Mouse (Mus musculus) urinary bladder, postnatal 25 days (tissue): Measurements from ENCODE around the gene Rps19.
"Not testable (repeated sequence)": the region's sequence is repeated elsewhere in the genome, so short reads cannot be mapped to it uniquely, and the experiment has no call there.

ENCODE experiments used
- DNase-seq: peaks from one replicate; pipeline ENCODE4 v3.0.0; 2022; ENCODE audit warnings: low spot score

Rps19 gene

GRCm38 (mm10) chr7:24883896-24884692, at the start of gene Rps19:
Gene Rps19 (plus strand): TSS chr7:24884371.
- peak; percentile 98 for DNase-seq

GRCm38 (mm10) chr7:24838732-24839409, 45.3 kb upstream of the Rps19 start:
- DNase-seq = not testable (repeated sequence)

- DNase-seq = no peak
These were observed 44.8 kb upstream of the Rps19 start for GRCm38 (mm10) chr7:24839410-24839808.

- no peak for DNase-seq
These were observed 43.8 kb upstream of the Rps19 start for GRCm38 (mm10) chr7:24840331-24840730.

GRCm38 (mm10) chr7:24841009-24841408, 43.2 kb upstream of the Rps19 start:
- DNase-seq = no peak

- no peak for DNase-seq
These were observed 40.0 kb upstream of the Rps19 start for GRCm38 (mm10) chr7:24844144-24844543.

DNA sequence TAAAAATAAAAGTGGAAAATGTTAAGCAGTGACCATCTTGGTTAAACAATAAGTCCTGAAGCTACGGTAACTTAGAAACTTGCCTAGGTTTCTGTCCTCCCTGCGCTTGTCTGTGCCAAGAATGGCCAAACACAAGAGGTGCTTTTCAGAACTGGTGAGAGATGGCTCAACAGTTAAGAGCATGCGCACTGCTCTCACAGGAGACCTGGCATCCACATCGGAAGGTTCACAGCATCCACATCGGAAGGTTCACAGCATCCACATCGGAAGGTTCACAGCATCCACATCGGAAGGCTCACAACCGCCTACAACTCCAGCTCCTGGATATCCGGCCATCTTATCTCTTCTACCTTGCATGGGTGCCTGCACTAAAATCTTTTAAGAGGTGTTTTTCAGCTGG, 39.0 kb upstream of the Rps19 start:
- no peak for DNase-seq

- DNase-seq = no peak
These were observed 38.5 kb upstream of the Rps19 start for GRCm38 (mm10) chr7:24845713-24846112.

DNA sequence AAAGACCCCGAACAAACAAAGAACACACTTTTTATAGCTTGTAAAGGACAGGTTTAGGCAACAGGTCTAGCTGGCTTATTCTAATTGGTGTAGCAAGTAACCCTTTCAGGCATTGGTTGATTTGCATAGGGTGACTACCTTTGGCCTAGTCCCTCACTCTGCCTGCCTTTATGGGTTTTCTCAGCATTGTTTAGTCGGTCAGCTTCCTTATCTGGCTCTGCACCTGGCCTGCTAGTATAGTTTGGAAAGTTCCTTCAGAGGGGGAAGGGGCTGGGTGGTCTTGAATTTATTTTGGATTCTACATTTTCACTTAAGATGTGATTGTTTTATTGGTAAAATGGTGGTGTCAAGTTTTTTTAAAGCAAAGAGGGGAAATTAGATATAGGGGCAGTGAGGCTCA, 37.6 kb upstream of the Rps19 start:
- not testable (repeated sequence) for DNase-seq

- peak; percentile 19 for DNase-seq
These were observed 34.0 kb upstream of the Rps19 start for GRCm38 (mm10) chr7:24850162-24850561.

- no peak for DNase-seq
These were observed 33.3 kb upstream of the Rps19 start for GRCm38 (mm10) chr7:24850899-24851303.

GRCm38 (mm10) chr7:24851596-24852325, 32.4 kb upstream of the Rps19 start:
- no peak for DNase-seq

DNA sequence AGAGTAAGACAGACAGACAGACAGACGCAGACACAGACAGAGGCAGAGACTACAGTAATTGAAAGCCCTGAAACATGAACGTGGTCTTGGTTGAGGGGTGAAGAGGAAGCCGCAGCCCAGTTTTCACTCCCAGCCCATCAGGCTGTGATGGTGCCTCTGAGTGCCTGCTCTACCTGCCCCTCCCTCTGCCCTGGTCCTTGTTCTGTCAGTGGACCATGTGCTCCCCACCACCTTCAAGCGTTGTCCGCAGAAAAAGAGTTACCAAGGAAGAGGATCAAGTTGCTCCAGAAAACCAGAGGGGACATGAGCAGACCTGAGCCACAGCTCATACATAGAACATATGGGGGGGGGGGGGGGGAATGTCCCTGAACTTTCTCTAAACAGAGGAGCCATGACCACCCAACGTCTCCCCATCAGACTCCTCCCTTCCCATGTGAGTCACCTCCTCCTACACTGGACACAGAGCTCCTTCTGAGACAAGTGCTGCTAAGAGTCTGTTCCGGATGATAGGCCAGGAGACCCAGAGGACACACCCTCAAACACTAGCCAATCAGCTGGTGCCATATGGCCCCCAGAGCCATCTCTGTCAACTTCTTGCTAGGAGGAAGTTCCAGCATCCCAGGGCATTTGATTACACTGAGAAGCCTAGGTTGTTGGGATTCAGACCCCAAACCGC, 31.5 kb upstream of the Rps19 start:
- DNase-seq = no peak

GRCm38 (mm10) chr7:24853233-24853563, 31.0 kb upstream of the Rps19 start:
- DNase-seq = no peak

DNA sequence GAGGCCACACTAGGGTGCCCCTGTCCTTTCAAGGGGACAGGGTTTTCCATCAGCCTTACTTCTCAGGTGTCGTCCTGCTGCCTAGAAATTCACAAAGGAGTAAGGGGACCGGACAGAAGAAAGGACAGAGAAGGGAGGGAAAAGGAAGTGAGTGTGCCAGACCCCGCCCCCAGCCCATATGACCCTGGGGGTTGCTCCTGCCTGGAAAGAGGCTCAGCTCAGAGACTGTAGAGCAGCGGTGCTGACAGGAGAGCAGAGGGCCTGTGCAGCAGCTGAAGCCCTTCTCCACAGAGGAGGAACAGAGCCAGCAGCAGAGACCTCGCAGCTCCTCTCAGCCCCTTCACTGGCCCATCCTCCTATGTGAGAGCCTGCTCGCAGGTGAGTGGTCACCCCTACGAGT, 30.5 kb upstream of the Rps19 start:
- DNase-seq = no peak

DNA sequence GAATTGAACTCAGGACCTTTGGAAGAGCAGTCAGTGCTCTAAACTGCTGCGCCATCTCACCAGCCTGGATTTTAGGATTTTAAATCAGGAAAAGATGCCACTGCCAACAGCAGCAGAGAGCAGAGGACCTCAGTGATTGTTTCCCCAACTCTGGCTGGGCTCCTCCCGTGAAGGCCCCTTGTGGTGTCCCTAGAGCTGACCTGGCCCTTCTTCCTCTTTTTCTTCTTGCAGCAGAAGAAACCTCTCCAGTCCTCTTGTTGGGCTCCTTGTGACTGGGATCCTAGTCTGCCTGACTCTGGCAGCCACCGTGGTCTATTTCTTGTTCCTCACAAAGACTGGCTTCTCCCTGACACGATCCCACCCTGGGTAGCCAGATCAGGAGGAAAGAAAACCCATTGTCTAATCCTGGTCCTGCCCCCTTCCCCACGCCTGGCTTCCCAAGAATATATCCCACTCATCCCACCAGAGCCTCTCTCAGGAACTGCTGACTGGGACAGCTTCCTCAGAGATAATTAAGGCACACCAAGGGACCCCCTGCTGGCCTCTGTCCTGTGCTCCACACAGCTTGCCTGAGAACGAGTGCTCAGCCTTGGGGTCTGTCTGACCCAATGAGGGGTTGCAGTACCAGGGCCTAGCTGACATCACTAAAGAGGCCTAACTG, 27.6 kb upstream of the Rps19 start:
- DNase-seq = no peak

GRCm38 (mm10) chr7:24859234-24859633, 24.9 kb upstream of the Rps19 start:
- DNase-seq = no peak

DNA sequence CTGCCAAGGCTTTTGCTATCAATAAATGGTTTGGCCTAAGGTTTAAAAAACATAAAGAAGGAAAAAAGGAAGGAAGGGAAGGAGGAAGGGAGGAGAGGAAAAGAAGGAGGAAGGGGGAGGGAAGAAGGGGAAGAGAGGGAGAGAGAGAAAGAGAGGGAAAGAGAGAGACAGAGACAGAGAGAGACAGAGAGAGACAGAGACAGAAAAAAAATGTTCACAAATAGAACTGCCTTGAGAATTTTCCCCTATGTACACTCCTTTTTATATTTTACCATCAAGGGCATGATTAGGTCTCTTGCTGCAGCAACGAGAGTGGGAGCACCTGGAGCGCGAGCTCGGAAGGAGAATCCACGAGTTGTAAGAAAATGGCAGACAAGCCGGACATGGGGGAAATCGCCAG, 22.3 kb upstream of the Rps19 start, which contains the start of gene Gm9844:
Gene Gm9844 (plus strand): TSS at position 301 of the 400 bp plus-strand sequence.
- no peak for DNase-seq

DNA sequence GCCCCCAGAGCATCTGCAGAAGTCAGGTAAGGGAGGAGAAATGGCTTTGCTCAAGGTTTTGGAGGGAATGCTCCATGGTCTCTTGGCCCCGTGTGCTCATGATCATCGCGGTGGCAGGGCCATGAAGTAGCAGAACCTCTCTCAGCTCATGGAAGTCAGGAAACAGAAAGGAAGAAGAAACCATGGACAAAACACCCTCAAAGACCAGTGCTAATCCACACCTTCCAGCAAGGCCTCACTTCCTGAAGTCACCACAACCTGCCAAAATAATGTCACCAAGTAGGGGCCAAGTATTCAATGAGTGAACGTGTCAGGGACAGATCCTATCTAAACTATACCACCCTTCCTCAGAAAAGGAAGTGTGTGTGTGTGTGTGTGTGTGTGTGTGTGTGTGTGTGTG, 21.3 kb upstream of the Rps19 start:
- no peak for DNase-seq

- DNase-seq = no peak
These were observed 20.0 kb upstream of the Rps19 start for GRCm38 (mm10) chr7:24864156-24864555.

DNA sequence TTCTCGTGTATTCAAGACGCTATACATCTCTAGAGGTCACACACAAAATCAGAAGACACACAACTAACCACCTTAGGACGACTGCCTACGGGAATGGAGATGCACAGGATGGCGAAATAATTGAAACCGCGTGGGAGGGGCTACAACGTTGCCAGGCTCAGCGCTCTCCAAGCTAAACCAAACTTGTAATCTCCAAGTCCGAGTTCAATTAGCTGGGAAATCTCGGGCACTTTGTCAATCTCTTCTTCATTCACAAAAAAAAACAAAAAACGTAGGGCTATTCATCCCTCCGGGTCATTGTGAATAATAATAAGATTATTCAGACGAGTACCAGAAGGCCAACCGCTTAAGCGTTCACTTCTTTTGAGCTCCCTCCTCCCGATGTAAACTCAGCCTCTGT, 15.1 kb upstream of the Rps19 start:
- no peak for DNase-seq
